Mouse (Mus musculus): ENCODE measurements at regions not wholly inside any gene's neighbourhood (a gene's known extent, or its start where the extent isn't known, plus 50 kb on each side); places are given as distances from the start of the nearest gene placed in this dataset.

DNA sequence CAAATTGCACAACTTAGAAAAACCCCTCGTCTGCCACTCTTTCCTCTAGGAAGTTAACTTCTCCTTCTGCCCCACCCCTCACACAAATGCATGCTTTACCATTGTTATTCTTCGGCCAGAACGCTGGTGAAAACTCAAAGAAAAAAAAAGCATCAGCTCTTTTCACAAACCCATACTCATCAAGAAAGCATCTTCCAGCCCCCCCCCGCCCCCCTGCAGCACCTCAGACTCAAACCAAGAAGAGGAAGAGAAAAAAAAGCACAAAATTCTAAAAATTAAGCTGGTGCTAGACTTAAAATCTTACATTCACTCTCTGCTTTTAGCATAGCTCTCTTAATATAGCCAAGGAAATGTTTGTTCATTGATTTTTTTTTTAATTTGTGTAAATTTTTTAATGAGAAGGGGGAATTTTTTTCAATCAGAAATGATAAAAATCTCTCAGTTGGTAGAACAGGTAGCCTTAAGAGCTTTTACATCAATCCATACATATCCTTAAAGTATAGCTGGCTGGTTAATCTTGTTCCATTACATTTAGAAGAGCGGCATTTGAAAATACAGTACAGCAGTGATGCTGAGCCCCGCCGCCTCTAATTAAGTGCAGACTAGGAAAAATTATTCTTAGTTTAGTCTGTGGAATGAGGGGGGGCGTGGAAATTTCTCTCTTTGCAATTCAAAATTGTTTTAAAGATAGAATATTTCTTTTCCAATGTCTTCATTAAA, 76.0 kb upstream of the 1700066M21Rik start:
- Histone ChIP-seq H3K79me2 (ENCODE audit: control insufficient read depth, insufficient read depth) (no peaks in the 10 kb centered on the region), H3K4me3 (ENCODE audit: insufficient read depth, poor library complexity, severe bottlenecking) (no peak overlapping the region), H3K79me3 (ENCODE audit: low read depth) (no peaks in the 10 kb centered on the region), H3ac (ENCODE audit: control insufficient read depth, insufficient read length, low read depth) (no peak overlapping the region), H3K36me3 (ENCODE audit: control insufficient read depth, insufficient read depth) (no peaks in the 10 kb centered on the region), H3K27me3 (ENCODE audit: control insufficient read depth, insufficient read depth, insufficient read length) (no peaks in the 10 kb centered on the region)
- TF ChIP-seq FOSL1 (IDR thresholded peaks at IDR 0.05; ENCODE audit: insufficient read depth, low read length, poor library complexity, severe bottlenecking), result no peak
- no peak for TF ChIP-seq MAX (IDR thresholded peaks at IDR 0.05)
- no peak for TF ChIP-seq CTCF (IDR thresholded peaks at IDR 0.05; ENCODE audit: control insufficient read depth, insufficient read depth, insufficient read length)
- no peak for TF ChIP-seq CEBPB (IDR thresholded peaks at IDR 0.05; ENCODE audit: low read depth)
- no peak for TF ChIP-seq USF1 (IDR thresholded peaks at IDR 0.05; ENCODE audit: low read depth)
- no peak for TF ChIP-seq MYOD1 (IDR thresholded peaks at IDR 0.05; ENCODE audit: control insufficient read depth, insufficient read length, low read depth)
- TF ChIP-seq MYOG (IDR thresholded peaks at IDR 0.05; ENCODE audit: control insufficient read depth, extremely low read depth, insufficient read length), result no peak

DNA sequence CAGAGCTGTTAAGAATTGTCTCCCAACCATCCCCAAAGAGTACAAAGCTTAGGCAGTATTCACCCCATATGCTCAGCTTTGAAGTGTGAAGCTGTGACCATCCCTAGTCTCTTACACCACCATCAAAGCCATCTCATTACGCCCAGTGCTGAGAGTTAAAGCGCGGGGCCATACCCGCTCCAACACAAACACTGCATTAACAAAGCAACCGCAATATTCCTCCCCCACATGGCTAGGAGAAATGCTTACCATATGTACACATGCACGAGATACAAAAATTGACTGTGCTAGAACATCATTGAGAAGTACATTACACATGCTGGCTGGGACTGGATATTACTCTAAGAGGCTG, 75.5 kb upstream of the 1700066M21Rik start:
- H3K4me3 ChIP-seq (ENCODE audit: insufficient read depth, poor library complexity, severe bottlenecking), result no peak overlapping the region
- H3K79me3 ChIP-seq (ENCODE audit: low read depth), result no peaks in the 10 kb centered on the region
- no peak overlapping the region for H3ac ChIP-seq (ENCODE audit: control insufficient read depth, insufficient read length, low read depth)
- no peaks in the 10 kb centered on the region for H3K27me3 ChIP-seq (ENCODE audit: control insufficient read depth, insufficient read depth, insufficient read length)
- TF ChIP-seq CTCF (IDR thresholded peaks at IDR 0.05; ENCODE audit: control insufficient read depth, insufficient read depth, insufficient read length) (no peak), FOSL1 (IDR thresholded peaks at IDR 0.05; ENCODE audit: insufficient read depth, low read length, poor library complexity, severe bottlenecking) (no peak), CEBPB (IDR thresholded peaks at IDR 0.05; ENCODE audit: low read depth) (no peak), MYOG (IDR thresholded peaks at IDR 0.05; ENCODE audit: control insufficient read depth, extremely low read depth, insufficient read length) (no peak), MYOD1 (IDR thresholded peaks at IDR 0.05; ENCODE audit: control insufficient read depth, insufficient read length, low read depth) (no peak), MAX (IDR thresholded peaks at IDR 0.05) (no peak), USF1 (IDR thresholded peaks at IDR 0.05; ENCODE audit: low read depth) (no peak)
- no peaks in the 10 kb centered on the region for H3K36me3 ChIP-seq (ENCODE audit: control insufficient read depth, insufficient read depth)
- no peaks in the 10 kb centered on the region for H3K79me2 ChIP-seq (ENCODE audit: control insufficient read depth, insufficient read depth)

- no peaks in the 10 kb centered on the region for H3K79me2 ChIP-seq (ENCODE audit: control insufficient read depth, insufficient read depth)
- H3K79me3 ChIP-seq (ENCODE audit: low read depth), result no peaks in the 10 kb centered on the region
- no peaks in the 10 kb centered on the region for H3K36me3 ChIP-seq (ENCODE audit: control insufficient read depth, insufficient read depth)
- no peak for TF ChIP-seq MYOD1 (IDR thresholded peaks at IDR 0.05; ENCODE audit: control insufficient read depth, insufficient read length, low read depth)
- no peak for TF ChIP-seq MAX (IDR thresholded peaks at IDR 0.05)
- TF ChIP-seq FOSL1 (IDR thresholded peaks at IDR 0.05; ENCODE audit: insufficient read depth, low read length, poor library complexity, severe bottlenecking), result no peak
- TF ChIP-seq USF1 (IDR thresholded peaks at IDR 0.05; ENCODE audit: low read depth), result no peak
- TF ChIP-seq MYOG (IDR thresholded peaks at IDR 0.05; ENCODE audit: control insufficient read depth, extremely low read depth, insufficient read length), result no peak
- no peak for TF ChIP-seq CTCF (IDR thresholded peaks at IDR 0.05; ENCODE audit: control insufficient read depth, insufficient read depth, insufficient read length)
- no peak for TF ChIP-seq CEBPB (IDR thresholded peaks at IDR 0.05; ENCODE audit: low read depth)
- H3K27me3 ChIP-seq (ENCODE audit: control insufficient read depth, insufficient read depth, insufficient read length), result no peaks in the 10 kb centered on the region
- no peak overlapping the region for H3ac ChIP-seq (ENCODE audit: control insufficient read depth, insufficient read length, low read depth)
- H3K4me3 ChIP-seq (ENCODE audit: insufficient read depth, poor library complexity, severe bottlenecking), result no peak overlapping the region
Observed at GRCm38 (mm10) chr1:57304757-57305156, 72.7 kb upstream of the 1700066M21Rik start.

DNA sequence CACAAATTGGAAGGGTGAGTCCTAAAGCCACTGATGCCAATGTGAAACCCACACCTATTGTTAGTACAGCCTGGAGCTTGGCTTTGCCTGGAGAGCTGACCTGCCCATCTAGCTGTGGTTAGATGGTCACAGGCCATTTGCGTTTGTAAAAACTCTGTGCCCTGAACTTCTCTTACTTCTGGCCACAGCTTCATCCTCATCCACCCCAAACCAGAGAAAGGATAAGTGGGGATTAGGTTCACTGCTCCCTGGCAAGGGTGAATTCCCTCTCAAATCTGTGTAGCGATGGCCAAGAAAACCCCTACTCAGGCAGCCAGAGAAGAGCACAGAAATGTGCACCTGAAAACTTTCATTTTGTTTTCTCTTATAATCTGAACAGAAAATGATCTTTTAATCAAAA, 54.9 kb upstream of the 1700066M21Rik start:
- Histone ChIP-seq H3ac (ENCODE audit: control insufficient read depth, insufficient read length, low read depth) (no peak overlapping the region), H3K36me3 (ENCODE audit: control insufficient read depth, insufficient read depth) (no peaks in the 10 kb centered on the region), H3K4me3 (ENCODE audit: insufficient read depth, poor library complexity, severe bottlenecking) (no peak overlapping the region), H3K79me3 (ENCODE audit: low read depth) (no peaks in the 10 kb centered on the region), H3K27me3 (ENCODE audit: control insufficient read depth, insufficient read depth, insufficient read length) (no peaks in the 10 kb centered on the region), H3K79me2 (ENCODE audit: control insufficient read depth, insufficient read depth) (no peaks in the 10 kb centered on the region)
- TF ChIP-seq FOSL1 (IDR thresholded peaks at IDR 0.05; ENCODE audit: insufficient read depth, low read length, poor library complexity, severe bottlenecking) (no peak), USF1 (IDR thresholded peaks at IDR 0.05; ENCODE audit: low read depth) (no peak), MAX (IDR thresholded peaks at IDR 0.05) (no peak), CEBPB (IDR thresholded peaks at IDR 0.05; ENCODE audit: low read depth) (no peak), MYOG (IDR thresholded peaks at IDR 0.05; ENCODE audit: control insufficient read depth, extremely low read depth, insufficient read length) (no peak), CTCF (IDR thresholded peaks at IDR 0.05; ENCODE audit: control insufficient read depth, insufficient read depth, insufficient read length) (no peak), MYOD1 (IDR thresholded peaks at IDR 0.05; ENCODE audit: control insufficient read depth, insufficient read length, low read depth) (no peak)

DNA sequence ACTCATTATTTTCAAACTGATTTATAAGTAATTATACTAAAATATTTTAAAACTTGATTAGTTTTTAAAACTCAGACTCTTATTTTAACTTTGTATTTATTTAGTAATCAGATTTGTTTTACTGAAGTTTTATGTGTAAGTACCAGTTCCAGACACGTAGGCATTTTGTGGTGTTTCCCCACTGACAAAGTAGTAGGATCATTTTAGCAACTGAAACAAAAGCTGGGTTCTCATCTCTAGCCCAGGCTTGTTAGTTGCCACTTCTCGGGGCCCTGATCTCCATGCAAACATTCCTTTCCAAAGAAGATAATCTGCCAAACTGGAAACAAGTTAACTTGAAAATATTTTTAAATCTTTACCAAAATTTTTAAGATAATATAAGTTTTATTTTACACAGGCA, 54.3 kb upstream of the 1700066M21Rik start:
- TF ChIP-seq MYOD1 (IDR thresholded peaks at IDR 0.05; ENCODE audit: control insufficient read depth, insufficient read length, low read depth), result no peak
- no peak for TF ChIP-seq MAX (IDR thresholded peaks at IDR 0.05)
- no peak for TF ChIP-seq CEBPB (IDR thresholded peaks at IDR 0.05; ENCODE audit: low read depth)
- TF ChIP-seq CTCF (IDR thresholded peaks at IDR 0.05; ENCODE audit: control insufficient read depth, insufficient read depth, insufficient read length), result no peak
- no peak for TF ChIP-seq FOSL1 (IDR thresholded peaks at IDR 0.05; ENCODE audit: insufficient read depth, low read length, poor library complexity, severe bottlenecking)
- TF ChIP-seq USF1 (IDR thresholded peaks at IDR 0.05; ENCODE audit: low read depth), result no peak
- no peak for TF ChIP-seq MYOG (IDR thresholded peaks at IDR 0.05; ENCODE audit: control insufficient read depth, extremely low read depth, insufficient read length)
- no peak overlapping the region for H3ac ChIP-seq (ENCODE audit: control insufficient read depth, insufficient read length, low read depth)

More for the DNA sequence above, 54.3 kb upstream of the 1700066M21Rik start:
- no peak overlapping the region for H3K4me3 ChIP-seq (ENCODE audit: insufficient read depth, poor library complexity, severe bottlenecking)
- H3K79me3 ChIP-seq (ENCODE audit: low read depth), result no peaks in the 10 kb centered on the region
- no peaks in the 10 kb centered on the region for H3K79me2 ChIP-seq (ENCODE audit: control insufficient read depth, insufficient read depth)
- no peaks in the 10 kb centered on the region for H3K36me3 ChIP-seq (ENCODE audit: control insufficient read depth, insufficient read depth)
- no peaks in the 10 kb centered on the region for H3K27me3 ChIP-seq (ENCODE audit: control insufficient read depth, insufficient read depth, insufficient read length)
